Mouse (Mus musculus) ES-E14 (cell line): Measurements from ENCODE around the gene Ctnna3. TPM values are rescaled to one million over a fixed set of nuclear protein-coding genes. Genes with fewer than 3 reads are reported as not detected.

Experiments
- DNase-seq: peaks from one replicate; pipeline ENCODE4 v3.0.0-alpha.2; 2013; ENCODE audit warnings: low read depth, low spot score
- H3K27ac ChIP-seq: 2 replicates; pipeline ENCODE4 v1.5.1; 2012; ENCODE audit warnings: low read depth, mild to moderate bottlenecking, low read length, moderate library complexity, mixed read lengths; ENCODE audit not compliant: poor library complexity, insufficient read depth, severe bottlenecking
- H3K36me3 ChIP-seq: 2 replicates; pipeline ENCODE4 v1.6.1; 2012; ENCODE audit warnings: mild to moderate bottlenecking, low read length, moderate library complexity, mixed read lengths; ENCODE audit not compliant: control insufficient read depth, poor library complexity, insufficient read depth, severe bottlenecking
- H3K4me1 ChIP-seq, 2 experiments: fragments of 150-350 bp in 1 of 2; sonication (generic) in 1 of 2; 2 replicates each; pipeline ENCODE4 v1.6.1; 2012; ENCODE audit warnings: low read length in 2 of 2, mild to moderate bottlenecking in 1 of 2, mixed read lengths in 1 of 2; ENCODE audit not compliant: control insufficient read depth in 2 of 2, insufficient read depth in 2 of 2, poor library complexity in 1 of 2
- H3K4me3 ChIP-seq, 2 experiments: fragments of 150-350 bp in 1 of 2; sonication (generic) in 1 of 2; 2 replicates each; pipeline ENCODE4 v1.5.1; 2012; ENCODE audit warnings: low read length in 2 of 2, low read depth in 1 of 2, mild to moderate bottlenecking in 1 of 2, mixed read lengths in 1 of 2; ENCODE audit not compliant: insufficient read depth in 1 of 2, poor library complexity in 1 of 2, severe bottlenecking in 1 of 2
- H3K9ac ChIP-seq: 2 replicates; pipeline ENCODE4 v1.6.1; 2012; ENCODE audit warnings: low read depth, mild to moderate bottlenecking, low read length, mixed read lengths; ENCODE audit not compliant: poor library complexity, insufficient read depth, severe bottlenecking
- H3K9me3 ChIP-seq: fragments of 150-350 bp; sonication (generic); 2 replicates; pipeline ENCODE4 v1.6.1; 2012; ENCODE audit warnings: low read depth, mild to moderate bottlenecking, low read length; ENCODE audit not compliant: control insufficient read depth, insufficient read depth
- CHD2 ChIP-seq: IDR thresholded peaks from 2 replicates; pipeline ENCODE4 v1.6.1; 2014; ENCODE audit warnings: mild to moderate bottlenecking, low read depth, low read length, inconsistent platforms
- HCFC1 ChIP-seq: IDR thresholded peaks from 2 replicates; pipeline ENCODE4 v1.6.1; 2012; ENCODE audit warnings: low read length, inconsistent platforms, borderline replicate concordance; ENCODE audit not compliant: insufficient read depth
- MAFK ChIP-seq: IDR thresholded peaks from 2 replicates; pipeline ENCODE4 v1.6.1; 2014; ENCODE audit warnings: mild to moderate bottlenecking, low read depth, low read length, inconsistent platforms; ENCODE audit not compliant: insufficient read depth
- ZC3H11A ChIP-seq: IDR thresholded peaks from 2 replicates; pipeline ENCODE4 v1.6.1; 2012; ENCODE audit warnings: low read depth, mild to moderate bottlenecking, inconsistent platforms, low read length, borderline replicate concordance
- ZNF384 ChIP-seq: IDR thresholded peaks from 2 replicates; pipeline ENCODE4 v1.6.1; 2012; ENCODE audit warnings: low read depth, low read length, inconsistent platforms
- in situ Hi-C, 2 experiments: fragments of 600-800 bp; cut with MboI; formaldehyde crosslinking; loops; one replicate each; pipeline ENCODE4 v1.15.1; 2025; ENCODE audit warnings: low sequenced_read_pairs in 2 of 2, inconsistent platforms in 1 of 2; ENCODE audit not compliant: unreplicated experiment in 2 of 2
- total RNA-seq: library from RNA; depleted of rRNA; stranded (reverse); fragments of 300-350 nt; gene quantifications from 2 replicates; pipeline ENCODE4 v1.2.3, GENCODE M21; 2012

Ctnna3 gene
- total RNA-seq, 1 experiment: not detected

- no peaks in the 10 kb centered on the region for H3K36me3 ChIP-seq
- H3K4me1 ChIP-seq: no peaks in the 10 kb centered on the region; a peak in 2 of 4 replicates
- in situ Hi-C loops: no loop called here
- H3K9me3 ChIP-seq: no peaks in the 10 kb centered on the region
- DNase-seq: no peak
- TF ChIP-seq ZC3H11A (no peak), CHD2 (no peak), MAFK (no peak), HCFC1 (no peak), ZNF384 (no peak)
- H3K9ac ChIP-seq: no peak overlapping the region
- H3K4me3 ChIP-seq: no peak overlapping the region
- H3K27ac ChIP-seq: no peak overlapping the region
Measured at GRCm38 (mm10) chr10:63415850-63416249, 14.0 kb upstream of the Ctnna3 start.

GRCm38 (mm10) chr10:63417061-63417460 is 12.8 kb upstream of the Ctnna3 start:
- H3K36me3 ChIP-seq: no peaks in the 10 kb centered on the region
- no peak for DNase-seq
- H3K9ac ChIP-seq: no peak overlapping the region
- no peaks in the 10 kb centered on the region; a peak in 1 of 4 replicates for H3K4me1 ChIP-seq
- H3K4me3 ChIP-seq: no peak overlapping the region
- no peaks in the 10 kb centered on the region for H3K9me3 ChIP-seq
- in situ Hi-C loops: no loop called here
- H3K27ac ChIP-seq: no peak overlapping the region
- TF ChIP-seq CHD2: no peak
- no peak for TF ChIP-seq ZC3H11A
- no peak for TF ChIP-seq MAFK
- TF ChIP-seq ZNF384: no peak
- no peak for TF ChIP-seq HCFC1

- Histone ChIP-seq H3K9me3 (no peaks in the 10 kb centered on the region), H3K36me3 (no peaks in the 10 kb centered on the region), H3K9ac (peak within 1 kb of the TSS; percentile 43), H3K27ac (no peak within 1 kb of the TSS), H3K4me3 (peak within 1 kb of the TSS; percentile 23 to 34; a peak in 2 of 4 replicates), H3K4me1 (peaks cover 0 to 9% of the 10 kb centered on the region in 2 experiments; a peak in 2 of 4 replicates)
- in situ Hi-C loops: no loop called here
- peak; percentile 77 for DNase-seq
- TF ChIP-seq ZC3H11A (0 out of 2 replicates have a peak, but pooled peaks have one; percentile 2), MAFK (peak; percentile 66; the same call in 1 of the 2 replicates), CHD2 (no peak)
Measured at GRCm38 (mm10) chr10:63421739-63422735, 7.9 kb upstream of the Ctnna3 start, which contains the start of gene Gm7075. Gm7075 (minus strand) TSS chr10:63421789.

GRCm38 (mm10) chr10:63422736-63422992 is 7.2 kb upstream of the Ctnna3 start:
- TF ChIP-seq MAFK (no peak), CHD2 (no peak), ZC3H11A (no peak), HCFC1 (no peak), ZNF384 (no peak)

More at GRCm38 (mm10) chr10:63422736-63422992, 7.2 kb upstream of the Ctnna3 start:
- no peak overlapping the region for H3K9ac ChIP-seq
- DNase-seq: no peak
- H3K36me3 ChIP-seq: no peaks in the 10 kb centered on the region
- H3K4me3 ChIP-seq: no peak overlapping the region
- peaks cover 0 to 11% of the 10 kb centered on the region in 2 experiments; a peak in 2 of 4 replicates for H3K4me1 ChIP-seq
- in situ Hi-C loops: no loop called here
- no peaks in the 10 kb centered on the region for H3K9me3 ChIP-seq
- no peak overlapping the region for H3K27ac ChIP-seq
